Mouse (Mus musculus) C2C12 (cell line): Measurements from ENCODE around the gene Sez6.

Source experiments
- CTCF ChIP-seq: IDR thresholded peaks from one replicate; pipeline ENCODE4 v1.5.1; 2011; ENCODE audit not compliant: control insufficient read depth, insufficient read depth, insufficient read length
- FOSL1 ChIP-seq: IDR thresholded peaks from one replicate; pipeline ENCODE4 v1.8.0; 2011; ENCODE audit warnings: mild to moderate bottlenecking, low read length; ENCODE audit not compliant: poor library complexity, insufficient read depth, severe bottlenecking
- MAX ChIP-seq: IDR thresholded peaks from one replicate; pipeline ENCODE4 v1.6.1; 2011; ENCODE audit warnings: mild to moderate bottlenecking, control low read depth
- MYOD1 ChIP-seq: IDR thresholded peaks from one replicate; pipeline ENCODE4 v1.6.1; 2011; ENCODE audit warnings: low read depth; ENCODE audit not compliant: control insufficient read depth, insufficient read length
- USF1 ChIP-seq: IDR thresholded peaks from one replicate; pipeline ENCODE4 v1.6.1; 2011; ENCODE audit warnings: low read depth, mild to moderate bottlenecking, control low read depth, moderate library complexity

- TF ChIP-seq CTCF = no peak
- TF ChIP-seq MAX = no peak
- no peak for TF ChIP-seq FOSL1
- TF ChIP-seq USF1 = no peak
- TF ChIP-seq MYOD1 = no peak
These were observed 32.3 kb downstream of the Sez6 start for GRCm38 (mm10) chr11:77962946-77963345.
